Mouse (Mus musculus): ENCODE results near the gene Elavl1.

DNA sequence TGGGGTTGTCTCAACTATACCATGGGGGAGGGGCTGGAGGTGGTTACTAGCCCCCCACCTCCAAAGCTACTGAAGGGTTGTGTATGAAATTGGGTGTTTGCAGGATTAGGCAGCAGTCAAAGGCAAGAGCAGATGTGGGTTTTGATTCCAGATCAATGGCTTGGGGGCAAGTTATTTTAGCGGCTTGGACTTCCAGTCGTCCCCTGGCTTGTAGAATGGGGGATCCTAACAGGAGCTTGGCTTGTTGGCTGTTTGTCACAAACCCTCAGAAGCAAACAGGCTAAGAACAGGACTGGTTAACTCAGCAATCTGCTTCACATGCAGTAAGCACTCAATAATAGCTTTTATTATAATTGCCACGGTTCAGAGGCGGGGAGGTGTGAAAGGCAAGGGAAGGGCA, 67.9 kb downstream of the Elavl1 start:
- no peak for TF ChIP-seq CTCF (IDR thresholded peaks at IDR 0.05; ENCODE audit: borderline replicate concordance, insufficient read depth, low read depth, low read length)
- TF ChIP-seq POLR2A (IDR thresholded peaks at IDR 0.05; ENCODE audit: borderline replicate concordance, insufficient read depth, low read length) = no peak
